Mouse (Mus musculus): ENCODE measurements around the gene Cbx3. TPM values are rescaled to one million over a fixed set of nuclear protein-coding genes. Genes with fewer than 3 reads are reported as not detected.

Gene Cbx3
- total and polyA plus RNA-seq, 3 experiments = 145 to 300 (median 258) TPM

DNA sequence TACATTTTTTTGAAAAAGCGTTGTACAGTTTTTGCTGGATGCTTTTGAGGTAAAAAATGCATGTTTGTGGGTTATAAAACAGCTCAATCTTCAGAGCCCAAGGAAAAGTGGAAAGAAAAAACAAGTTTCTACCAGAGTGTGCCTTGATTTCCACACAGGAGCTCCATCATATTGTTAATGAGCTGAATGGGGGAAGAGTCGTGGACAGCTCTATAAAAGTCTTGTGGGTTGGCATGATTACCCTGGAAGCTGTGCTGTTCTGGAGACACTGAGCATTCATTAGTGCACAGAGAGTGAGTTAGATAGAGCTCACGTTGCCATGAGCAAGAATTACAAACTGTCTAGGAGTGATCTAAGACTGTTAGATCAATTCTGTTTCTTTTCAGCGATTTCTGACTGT, 2.1 kb downstream of the Cbx3 start:
- no peak for DNase-seq (ENCODE audit: extremely low read depth)
- peak overlapping the region; percentile 99 for H3K9ac ChIP-seq (ENCODE audit: insufficient read depth, low read depth)
- H3K36me3 ChIP-seq (replicated peaks in 1 of 2; ENCODE audit: control insufficient read depth in 1 of 2, insufficient read depth in 1 of 2, low read length in 1 of 2) = peaks cover 14 to 46% of the 10 kb centered on the region in 2 experiments
- dilution Hi-C loops (cut with MboI; ENCODE audit: extremely low pct_ligation_motif_present, extremely low pct_unique_long_range_greater_than_20kb, low sequenced_read_pairs) (no loop called here), in situ Hi-C loops (cut with MboI; ENCODE audit: low pct_ligation_motif_present, low pct_unique_long_range_greater_than_20kb, low sequenced_read_pairs) (no loop called here)
- no peak for TF ChIP-seq NRF1 (IDR thresholded peaks at IDR 0.05; ENCODE audit: low read depth, low read length)
- TF ChIP-seq UBTF (IDR thresholded peaks at IDR 0.05; ENCODE audit: low read depth, low read length) = no peak
- TF ChIP-seq ZMIZ1 (IDR thresholded peaks at IDR 0.05; ENCODE audit: low read depth, low read length) = no peak
- no peak for TF ChIP-seq IRF4 (IDR thresholded peaks at IDR 0.05; ENCODE audit: low read depth, low read length)
- no peak for TF ChIP-seq E2F4 (IDR thresholded peaks at IDR 0.05; ENCODE audit: insufficient replicate concordance, low read depth, low read length)
- TF ChIP-seq USF1 (IDR thresholded peaks at IDR 0.05; ENCODE audit: low read depth, low read length) = no peak
- no peak for TF ChIP-seq CHD1 (IDR thresholded peaks at IDR 0.05; ENCODE audit: low read depth, low read length)
- no peak for TF ChIP-seq POLR2AphosphoS2 (IDR thresholded peaks at IDR 0.05; ENCODE audit: low read depth, low read length)
- TF ChIP-seq TBP (conservative IDR thresholded peaks at IDR 0.05; ENCODE audit: low read depth, low read length) = no peak
- TF ChIP-seq ETS1 (conservative IDR thresholded peaks at IDR 0.05; ENCODE audit: low read depth, low read length) = no peak
- no peak for TF ChIP-seq TCF12 (IDR thresholded peaks at IDR 0.05; ENCODE audit: low read depth, low read length)
- no peak for TF ChIP-seq NELFE (IDR thresholded peaks at IDR 0.05; ENCODE audit: low read depth, low read length)
- no peak for TF ChIP-seq ZC3H11A (IDR thresholded peaks at IDR 0.05; ENCODE audit: low read depth, low read length)
- no peak for TF ChIP-seq MXI1 (IDR thresholded peaks at IDR 0.05; ENCODE audit: low read depth, low read length)
- TF ChIP-seq RAD21 (IDR thresholded peaks at IDR 0.05; ENCODE audit: low read depth, low read length) = no peak
- H3K4me3 ChIP-seq (replicated peaks in 1 of 3; ENCODE audit: low read depth in 2 of 3, low read length in 2 of 3, poor library complexity in 1 of 3) = peak overlapping the region in 2 of 3 experiments; percentile 25 to 94
- no peaks in the 10 kb centered on the region for H3K9me3 ChIP-seq (replicated peaks; ENCODE audit: low read length)
- no peaks in the 10 kb centered on the region for H3K27me3 ChIP-seq (replicated peaks)
- peak overlapping the region; percentile 82 for H3K4me2 ChIP-seq (ENCODE audit: insufficient read depth, low read depth, poor library complexity, severe bottlenecking)
- H3K79me2 ChIP-seq (replicated peaks; ENCODE audit: control insufficient read depth, extremely low read depth, insufficient read depth, poor library complexity, severe bottlenecking) = peaks cover 71% of the 10 kb centered on the region
- no peak overlapping the region for H3K27ac ChIP-seq (ENCODE audit: insufficient read depth, low read depth)
- H3K4me1 ChIP-seq (ENCODE audit: control insufficient read depth in 1 of 2, insufficient read depth in 2 of 2) = peaks cover 2 to 24% of the 10 kb centered on the region in 2 experiments; a peak in 3 of 4 replicates

DNA sequence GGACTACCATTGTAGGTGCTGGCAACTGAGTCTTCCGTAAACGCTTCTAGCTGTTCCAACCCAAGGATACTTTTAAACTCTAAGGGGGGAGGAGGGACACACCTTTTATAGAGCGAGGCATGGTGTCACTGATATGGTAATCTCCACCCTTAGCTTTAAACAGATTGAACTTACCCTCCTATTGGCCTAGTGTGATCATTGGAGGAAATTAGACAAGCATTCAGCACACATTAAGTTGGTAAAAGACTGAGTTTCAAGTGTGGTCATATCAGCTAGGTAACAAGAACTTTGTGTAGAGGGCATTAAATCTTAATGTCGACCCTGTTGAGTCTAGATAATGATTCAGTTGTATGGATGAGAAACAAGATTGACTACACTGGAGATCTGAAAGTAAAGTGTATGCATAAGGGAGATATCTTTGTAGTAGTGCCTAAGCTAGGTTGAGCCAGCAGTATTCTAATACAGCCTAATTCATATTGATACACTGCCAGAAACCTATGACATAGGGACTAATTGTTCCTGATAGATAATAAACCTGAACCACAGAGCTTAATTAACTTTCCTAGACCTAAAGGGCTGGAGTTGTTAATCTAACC, 9.1 kb downstream of the Cbx3 start:
- DNase-seq (ENCODE audit: extremely low read depth) = no peak
- Histone ChIP-seq H3K4me2 (ENCODE audit: insufficient read depth, low read depth, poor library complexity, severe bottlenecking) (no peak overlapping the region), H3K4me1 (ENCODE audit: control insufficient read depth in 1 of 2, insufficient read depth in 2 of 2) (peaks cover 0 to 4% of the 10 kb centered on the region in 2 experiments; a peak in 1 of 4 replicates), H3K27ac (ENCODE audit: insufficient read depth, low read depth) (no peak overlapping the region), H3K36me3 (replicated peaks in 1 of 2; ENCODE audit: control insufficient read depth in 1 of 2, insufficient read depth in 1 of 2, low read length in 1 of 2) (peaks cover 50 to 81% of the 10 kb centered on the region in 2 experiments), H3K27me3 (replicated peaks) (no peaks in the 10 kb centered on the region), H3K9ac (ENCODE audit: insufficient read depth, low read depth) (no peak overlapping the region), H3K9me3 (replicated peaks; ENCODE audit: low read length) (no peaks in the 10 kb centered on the region), H3K79me2 (replicated peaks; ENCODE audit: control insufficient read depth, extremely low read depth, insufficient read depth, poor library complexity, severe bottlenecking) (peaks cover 31% of the 10 kb centered on the region), H3K4me3 (replicated peaks in 1 of 3; ENCODE audit: low read depth in 2 of 3, low read length in 2 of 3, poor library complexity in 1 of 3) (no peak overlapping the region)
- TF ChIP-seq MEF2A (IDR thresholded peaks at IDR 0.05; ENCODE audit: borderline replicate concordance, low read depth, low read length) (no peak), GABPA (IDR thresholded peaks at IDR 0.05; ENCODE audit: insufficient replicate concordance, low read depth, low read length) (no peak), MXI1 (IDR thresholded peaks at IDR 0.05; ENCODE audit: low read depth, low read length) (no peak), KAT2A (IDR thresholded peaks at IDR 0.05; ENCODE audit: insufficient replicate concordance, low read length) (no peak), USF2 (conservative IDR thresholded peaks at IDR 0.05; ENCODE audit: low read depth, low read length) (no peak), HCFC1 (IDR thresholded peaks at IDR 0.05; ENCODE audit: low read depth, low read length) (no peak), MAFK (IDR thresholded peaks at IDR 0.05; ENCODE audit: insufficient replicate concordance, low read length) (no peak), POLR2AphosphoS2 (IDR thresholded peaks at IDR 0.05; ENCODE audit: low read depth, low read length) (no peak)
- in situ Hi-C loops (cut with MboI; ENCODE audit: low pct_ligation_motif_present, low pct_unique_long_range_greater_than_20kb, low sequenced_read_pairs) (no loop called here), dilution Hi-C loops (cut with MboI; ENCODE audit: extremely low pct_ligation_motif_present, extremely low pct_unique_long_range_greater_than_20kb, low sequenced_read_pairs) (no loop called here)

All from CH12.LX (cell line).